Mouse (Mus musculus): ENCODE results near the gene Nap1l1. TPM values are rescaled to one million over a fixed set of nuclear protein-coding genes. Genes with fewer than 3 reads are reported as not detected.

The Nap1l1 gene
- total and polyA plus RNA-seq, 2 experiments, result 3.7 to 27.8 TPM

DNA sequence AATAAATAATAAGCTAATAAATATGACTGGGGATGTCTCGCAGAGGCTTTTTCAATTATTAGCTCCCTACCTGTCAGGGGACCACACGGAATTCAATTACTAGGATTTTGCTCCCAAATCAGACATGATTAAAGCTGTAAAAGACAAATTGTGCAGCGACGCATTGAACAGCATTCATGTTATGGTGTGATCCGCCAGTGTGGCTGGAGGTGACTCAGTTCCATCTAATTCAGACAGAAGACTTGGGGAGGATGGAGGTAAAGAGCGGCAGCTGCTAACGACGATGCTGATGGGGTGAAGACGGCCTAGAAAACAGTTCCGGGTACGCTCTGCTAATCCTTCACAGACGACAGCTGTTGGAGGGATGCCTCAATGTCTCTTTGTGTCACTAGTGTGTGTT, 50.9 kb downstream of the Nap1l1 start:
- Histone ChIP-seq H3K4me3 (ENCODE audit: insufficient read depth, low read depth, low read length) (no peak overlapping the region), H3K4me1 (ENCODE audit: control insufficient read depth, insufficient read depth, low read length) (peaks cover 4% of the 10 kb centered on the region), H3K27me3 (ENCODE audit: control insufficient read depth, insufficient read depth, low read length) (no peaks in the 10 kb centered on the region), H3K9ac (ENCODE audit: low read depth, low read length) (no peak overlapping the region), H3K27ac (replicated peaks; ENCODE audit: insufficient read depth, low read depth, low read length) (no peak overlapping the region), H3K79me2 (ENCODE audit: control insufficient read depth, insufficient read depth, low read length) (no peaks in the 10 kb centered on the region), H3K36me3 (ENCODE audit: control insufficient read depth, insufficient read depth, low read length) (no peaks in the 10 kb centered on the region)
- WGBS, result 92% methylated on average over 12 of the region's 12 CpGs
- no peak for DNase-seq (ENCODE audit: extremely low read depth, low read depth, low spot score)
- TF ChIP-seq CTCF (IDR thresholded peaks at IDR 0.05; ENCODE audit: low read depth, low read length) (no peak), POLR2A (IDR thresholded peaks at IDR 0.05; ENCODE audit: extremely low read depth, insufficient read depth, low read length) (no peak)

DNA sequence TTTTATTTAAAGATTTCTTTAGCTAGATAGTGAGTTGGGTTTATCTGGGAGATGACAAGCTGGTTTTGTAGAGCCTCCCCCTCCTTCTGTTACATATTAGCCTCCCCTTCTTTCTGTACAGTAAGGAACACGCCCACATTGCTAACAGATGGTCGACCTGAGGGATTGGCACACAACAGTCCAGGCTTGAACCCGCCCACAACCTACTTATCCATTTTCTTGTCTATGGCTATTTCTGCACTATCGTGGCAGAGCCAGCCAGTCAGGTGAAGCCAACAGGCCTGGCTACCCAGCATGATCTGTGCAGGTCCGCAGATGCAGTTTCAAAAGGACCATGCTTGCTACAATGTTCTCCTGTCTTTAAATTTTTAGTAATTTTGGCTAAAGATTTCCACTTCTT, 54.0 kb downstream of the Nap1l1 start:
- H3K27ac ChIP-seq (replicated peaks; ENCODE audit: insufficient read depth, low read depth, low read length), result no peak overlapping the region
- H3K9ac ChIP-seq (ENCODE audit: low read depth, low read length), result no peak overlapping the region
- no peaks in the 10 kb centered on the region for H3K27me3 ChIP-seq (ENCODE audit: control insufficient read depth, insufficient read depth, low read length)
- H3K4me1 ChIP-seq (ENCODE audit: control insufficient read depth, insufficient read depth, low read length), result peaks cover 2% of the 10 kb centered on the region; the same call in 1 of the 2 replicates
- 75% methylated on average over 5 of the region's 5 CpGs for WGBS
- TF ChIP-seq POLR2A (IDR thresholded peaks at IDR 0.05; ENCODE audit: extremely low read depth, insufficient read depth, low read length) (no peak), CTCF (IDR thresholded peaks at IDR 0.05; ENCODE audit: low read depth, low read length) (no peak)
- no peaks in the 10 kb centered on the region for H3K79me2 ChIP-seq (ENCODE audit: control insufficient read depth, insufficient read depth, low read length)
- no peak for DNase-seq (ENCODE audit: extremely low read depth, low read depth, low spot score)
- H3K36me3 ChIP-seq (ENCODE audit: control insufficient read depth, insufficient read depth, low read length), result no peaks in the 10 kb centered on the region
- H3K4me3 ChIP-seq (ENCODE audit: insufficient read depth, low read depth, low read length), result no peak overlapping the region

GRCm38 (mm10) chr10:111527613-111528012, 54.6 kb downstream of the Nap1l1 start:
- 93% methylated on average over 7 of the region's 7 CpGs for WGBS
- no peak overlapping the region for H3K27ac ChIP-seq (replicated peaks; ENCODE audit: insufficient read depth, low read depth, low read length)

DNA sequence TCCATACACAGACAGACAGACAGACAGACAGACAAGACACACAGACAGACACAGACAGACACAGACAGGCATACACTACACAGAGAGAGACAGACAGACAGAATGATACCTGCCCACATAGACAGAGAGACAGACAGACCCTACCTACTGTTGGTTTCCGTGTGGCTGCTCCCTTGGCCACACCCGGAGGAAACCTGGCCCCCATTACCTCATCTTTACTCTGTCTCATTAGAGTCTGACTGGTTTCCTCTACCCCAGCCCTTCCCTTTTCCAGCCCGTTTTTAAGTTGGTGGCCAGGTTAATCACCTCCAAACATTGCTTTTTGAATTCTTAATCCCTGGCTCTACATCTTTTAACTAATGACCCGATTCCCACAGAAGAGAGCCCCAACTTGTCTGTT, 55.3 kb downstream of the Nap1l1 start:
- H3K4me1 ChIP-seq (ENCODE audit: control insufficient read depth, insufficient read depth, low read length), result no peaks in the 10 kb centered on the region
- no peak overlapping the region for H3K27ac ChIP-seq (replicated peaks; ENCODE audit: insufficient read depth, low read depth, low read length)
- no peak for DNase-seq (ENCODE audit: extremely low read depth, low read depth, low spot score)
- H3K79me2 ChIP-seq (ENCODE audit: control insufficient read depth, insufficient read depth, low read length), result no peaks in the 10 kb centered on the region
- no peaks in the 10 kb centered on the region for H3K27me3 ChIP-seq (ENCODE audit: control insufficient read depth, insufficient read depth, low read length)
- no peak overlapping the region for H3K4me3 ChIP-seq (ENCODE audit: insufficient read depth, low read depth, low read length)
- 77% methylated on average over 4 of the region's 4 CpGs for WGBS
- no peaks in the 10 kb centered on the region for H3K36me3 ChIP-seq (ENCODE audit: control insufficient read depth, insufficient read depth, low read length)
- TF ChIP-seq POLR2A (IDR thresholded peaks at IDR 0.05; ENCODE audit: extremely low read depth, insufficient read depth, low read length), result no peak
- no peak for TF ChIP-seq CTCF (IDR thresholded peaks at IDR 0.05; ENCODE audit: low read depth, low read length)
- no peak overlapping the region for H3K9ac ChIP-seq (ENCODE audit: low read depth, low read length)

More at GRCm38 (mm10) chr10:111527613-111528012, 54.6 kb downstream of the Nap1l1 start:
- Histone ChIP-seq H3K79me2 (ENCODE audit: control insufficient read depth, insufficient read depth, low read length) (no peaks in the 10 kb centered on the region), H3K36me3 (ENCODE audit: control insufficient read depth, insufficient read depth, low read length) (no peaks in the 10 kb centered on the region), H3K4me1 (ENCODE audit: control insufficient read depth, insufficient read depth, low read length) (no peaks in the 10 kb centered on the region), H3K9ac (ENCODE audit: low read depth, low read length) (no peak overlapping the region), H3K27me3 (ENCODE audit: control insufficient read depth, insufficient read depth, low read length) (no peaks in the 10 kb centered on the region), H3K4me3 (ENCODE audit: insufficient read depth, low read depth, low read length) (no peak overlapping the region)
- no peak for TF ChIP-seq CTCF (IDR thresholded peaks at IDR 0.05; ENCODE audit: low read depth, low read length)
- TF ChIP-seq POLR2A (IDR thresholded peaks at IDR 0.05; ENCODE audit: extremely low read depth, insufficient read depth, low read length), result no peak
- no peak for DNase-seq (ENCODE audit: extremely low read depth, low read depth, low spot score)

- Histone ChIP-seq H3K36me3 (ENCODE audit: control insufficient read depth, insufficient read depth, low read length) (no peaks in the 10 kb centered on the region), H3K4me1 (ENCODE audit: control insufficient read depth, insufficient read depth, low read length) (peaks cover 4% of the 10 kb centered on the region), H3K27me3 (ENCODE audit: control insufficient read depth, insufficient read depth, low read length) (no peaks in the 10 kb centered on the region), H3K4me3 (ENCODE audit: insufficient read depth, low read depth, low read length) (no peak overlapping the region), H3K27ac (replicated peaks; ENCODE audit: insufficient read depth, low read depth, low read length) (no peak overlapping the region), H3K79me2 (ENCODE audit: control insufficient read depth, insufficient read depth, low read length) (no peaks in the 10 kb centered on the region), H3K9ac (ENCODE audit: low read depth, low read length) (no peak overlapping the region)
- DNase-seq (ENCODE audit: extremely low read depth, low read depth, low spot score), result no peak
- WGBS, result 70% methylated on average over 7 of the region's 7 CpGs
- no peak for TF ChIP-seq CTCF (IDR thresholded peaks at IDR 0.05; ENCODE audit: low read depth, low read length)
- TF ChIP-seq POLR2A (IDR thresholded peaks at IDR 0.05; ENCODE audit: extremely low read depth, insufficient read depth, low read length), result no peak
Measured at GRCm38 (mm10) chr10:111530398-111530797, 57.4 kb downstream of the Nap1l1 start.

- Histone ChIP-seq H3K9ac (ENCODE audit: low read depth, low read length) (peak overlapping the region; percentile 34; the same call in 1 of the 2 replicates), H3K27me3 (ENCODE audit: control insufficient read depth, insufficient read depth, low read length) (no peaks in the 10 kb centered on the region), H3K4me1 (ENCODE audit: control insufficient read depth, insufficient read depth, low read length) (peaks cover 4% of the 10 kb centered on the region), H3K4me3 (ENCODE audit: insufficient read depth, low read depth, low read length) (no peak overlapping the region), H3K36me3 (ENCODE audit: control insufficient read depth, insufficient read depth, low read length) (no peaks in the 10 kb centered on the region), H3K79me2 (ENCODE audit: control insufficient read depth, insufficient read depth, low read length) (no peaks in the 10 kb centered on the region), H3K27ac (replicated peaks; ENCODE audit: insufficient read depth, low read depth, low read length) (no peak overlapping the region; the same call in 1 of the 2 replicates)
- peak; percentile 74 for DNase-seq (ENCODE audit: extremely low read depth, low read depth, low spot score)
- TF ChIP-seq CTCF (IDR thresholded peaks at IDR 0.05; ENCODE audit: low read depth, low read length) (no peak), POLR2A (IDR thresholded peaks at IDR 0.05; ENCODE audit: extremely low read depth, insufficient read depth, low read length) (no peak)
- WGBS, result 42% methylated on average over 8 of the region's 8 CpGs
Measured at GRCm38 (mm10) chr10:111534691-111535090, 61.7 kb downstream of the Nap1l1 start.

All from liver, adult 2 months (tissue).